Mouse (Mus musculus): ENCODE results near the gene Rnf208. TPM values are rescaled to one million over a fixed set of nuclear protein-coding genes. Genes with fewer than 3 reads are reported as not detected.

Gene Rnf208
- polyA plus RNA-seq, 2 experiments, result 13.0 to 14.8 TPM

DNA sequence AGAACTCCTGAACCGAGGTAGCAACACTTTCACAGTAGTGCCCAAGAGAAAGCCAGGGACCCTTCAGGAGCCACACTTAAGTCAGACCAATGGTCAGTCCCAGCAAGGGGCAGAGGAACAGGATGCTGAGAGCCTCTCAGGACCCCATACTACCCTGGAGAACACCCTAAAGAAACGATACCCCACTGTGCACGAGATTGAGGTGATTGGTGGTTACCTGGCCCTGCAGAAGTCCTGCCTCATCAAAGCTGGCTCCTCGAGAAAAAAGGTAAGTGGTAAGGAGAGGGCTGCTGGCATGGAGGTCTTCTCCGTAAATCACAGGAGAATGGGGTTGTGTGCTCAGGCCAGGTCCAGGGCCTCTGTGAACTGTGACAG lies 22.2 kb downstream of the Rnf208 start:
- ATAC-seq (ENCODE audit: low FRiP score, low read depth) (no peak), DNase-seq (ENCODE audit: low spot score) (no peak)
- H3K36me3 ChIP-seq (ENCODE audit: control insufficient read depth, insufficient read depth, low read length), result peaks cover 8% of the 10 kb centered on the region
- H3K27me3 ChIP-seq (ENCODE audit: control insufficient read depth, insufficient read depth, low read length), result peaks cover 13% of the 10 kb centered on the region; the same call in 1 of the 2 replicates
- H3K9me3 ChIP-seq (ENCODE audit: control insufficient read depth, low read length), result no peaks in the 10 kb centered on the region
- TF ChIP-seq POLR2A (IDR thresholded peaks at IDR 0.05; ENCODE audit: borderline replicate concordance, extremely low read depth, insufficient read depth, insufficient read length), result no peak
- no peak overlapping the region for H3K27ac ChIP-seq (replicated peaks; ENCODE audit: low read depth, low read length)
- H3K9ac ChIP-seq (ENCODE audit: low read depth, low read length, severe bottlenecking), result 0 out of 2 replicates have a peak overlapping the region, but pooled peaks have one; percentile 53
- WGBS, result 74% methylated on average over 5 of the region's 5 CpGs
- peak overlapping the region; percentile 99; the same call in 1 of the 2 replicates for H3K4me2 ChIP-seq (replicated peaks; ENCODE audit: low read depth, low read length, severe bottlenecking)
- H3K4me1 ChIP-seq (ENCODE audit: control insufficient read depth, insufficient read depth, low read length), result peaks cover 11% of the 10 kb centered on the region
- no peak overlapping the region for H3K4me3 ChIP-seq (replicated peaks; ENCODE audit: low read length)

DNA sequence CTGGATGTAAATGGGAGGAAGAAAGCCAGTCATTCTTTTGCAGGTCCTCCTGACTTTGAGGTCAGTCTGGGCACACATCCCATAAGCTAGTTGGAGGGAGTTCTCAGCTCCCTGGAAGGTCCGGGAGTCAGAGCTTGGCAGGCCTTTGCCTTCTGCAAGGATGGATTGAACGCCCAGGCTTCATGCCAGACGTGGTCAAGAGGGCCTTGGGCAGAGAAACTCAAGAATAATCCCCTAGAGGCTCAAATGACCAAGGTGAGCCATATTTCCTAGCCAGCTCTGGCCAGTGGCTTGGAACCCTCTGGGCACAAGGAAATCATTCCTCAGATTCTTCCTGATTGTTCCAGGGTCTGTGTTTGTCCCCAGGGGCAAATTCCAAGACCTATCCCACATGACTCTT lies 22.8 kb downstream of the Rnf208 start:
- peaks cover 14% of the 10 kb centered on the region for H3K36me3 ChIP-seq (ENCODE audit: control insufficient read depth, insufficient read depth, low read length)
- no peak overlapping the region for H3K27ac ChIP-seq (replicated peaks; ENCODE audit: low read depth, low read length)
- H3K27me3 ChIP-seq (ENCODE audit: control insufficient read depth, insufficient read depth, low read length), result peaks cover 13% of the 10 kb centered on the region; the same call in 1 of the 2 replicates
- no peaks in the 10 kb centered on the region for H3K9me3 ChIP-seq (ENCODE audit: control insufficient read depth, low read length)
- no peak for DNase-seq (ENCODE audit: low spot score)
- 72% methylated on average over 3 of the region's 3 CpGs for WGBS
- H3K4me3 ChIP-seq (replicated peaks; ENCODE audit: low read length), result no peak overlapping the region
- H3K9ac ChIP-seq (ENCODE audit: low read depth, low read length, severe bottlenecking), result no peak overlapping the region; the same call in 1 of the 2 replicates
- peaks cover 11% of the 10 kb centered on the region for H3K4me1 ChIP-seq (ENCODE audit: control insufficient read depth, insufficient read depth, low read length)
- TF ChIP-seq POLR2A (IDR thresholded peaks at IDR 0.05; ENCODE audit: borderline replicate concordance, extremely low read depth, insufficient read depth, insufficient read length), result no peak
- H3K4me2 ChIP-seq (replicated peaks; ENCODE audit: low read depth, low read length, severe bottlenecking), result no peak overlapping the region
- no peak for ATAC-seq (ENCODE audit: low FRiP score, low read depth)

DNA sequence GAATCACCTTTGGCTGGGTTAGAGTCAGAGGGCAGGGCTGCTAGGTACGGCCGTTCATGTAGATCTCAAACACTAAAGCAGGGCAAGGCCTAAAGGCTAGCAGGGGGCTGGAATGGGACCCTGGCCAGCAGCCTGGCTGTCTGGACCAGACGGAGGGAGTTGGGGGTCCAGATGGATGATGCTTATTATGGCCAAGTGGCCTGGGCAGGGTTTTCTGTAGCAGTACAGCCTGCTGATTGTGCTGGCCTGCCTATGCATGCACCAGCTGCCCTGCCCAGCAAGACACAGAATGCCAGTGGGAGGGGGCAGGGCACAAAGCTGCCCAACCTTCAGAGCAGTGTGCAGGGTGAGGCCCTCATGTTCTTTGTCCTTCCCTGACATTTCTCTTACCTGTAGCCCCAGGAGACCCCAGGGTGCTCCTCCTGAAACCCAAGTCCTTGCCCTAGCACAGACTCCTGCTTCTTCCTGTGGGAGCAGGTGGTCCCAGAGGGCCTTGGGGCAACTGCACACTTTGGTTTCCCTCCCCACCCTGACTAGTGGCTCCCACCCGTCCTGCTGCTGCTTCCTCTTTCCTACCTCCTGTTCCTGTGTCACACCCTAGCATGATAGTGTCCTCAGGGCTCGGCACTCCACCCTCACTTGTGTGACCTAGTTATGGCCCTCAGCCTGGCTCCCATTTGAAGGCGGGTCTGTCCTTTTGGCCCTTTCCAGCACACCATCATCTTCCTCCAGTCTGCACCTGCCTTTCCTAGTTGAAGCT lies 24.0 kb downstream of the Rnf208 start:
- 62% methylated on average over 6 of the region's 6 CpGs for WGBS
- Histone ChIP-seq H3K4me2 (replicated peaks; ENCODE audit: low read depth, low read length, severe bottlenecking) (no peak overlapping the region), H3K9ac (ENCODE audit: low read depth, low read length, severe bottlenecking) (no peak overlapping the region; the same call in 1 of the 2 replicates), H3K9me3 (ENCODE audit: control insufficient read depth, low read length) (no peaks in the 10 kb centered on the region), H3K4me1 (ENCODE audit: control insufficient read depth, insufficient read depth, low read length) (peaks cover 12% of the 10 kb centered on the region), H3K27ac (replicated peaks; ENCODE audit: low read depth, low read length) (no peak overlapping the region), H3K36me3 (ENCODE audit: control insufficient read depth, insufficient read depth, low read length) (peaks cover 26% of the 10 kb centered on the region), H3K27me3 (ENCODE audit: control insufficient read depth, insufficient read depth, low read length) (peaks cover 13% of the 10 kb centered on the region; the same call in 1 of the 2 replicates), H3K4me3 (replicated peaks; ENCODE audit: low read length) (no peak overlapping the region)
- ATAC-seq (ENCODE audit: low FRiP score, low read depth) (no peak), DNase-seq (ENCODE audit: low spot score) (no peak)
- TF ChIP-seq POLR2A (IDR thresholded peaks at IDR 0.05; ENCODE audit: borderline replicate concordance, extremely low read depth, insufficient read depth, insufficient read length), result no peak

- peaks cover 13% of the 10 kb centered on the region; the same call in 1 of the 2 replicates for H3K27me3 ChIP-seq (ENCODE audit: control insufficient read depth, insufficient read depth, low read length)
- WGBS, result 42% methylated on average over 2 of the region's 2 CpGs
- peaks cover 17% of the 10 kb centered on the region for H3K4me1 ChIP-seq (ENCODE audit: control insufficient read depth, insufficient read depth, low read length)
- no peak for TF ChIP-seq POLR2A (IDR thresholded peaks at IDR 0.05; ENCODE audit: borderline replicate concordance, extremely low read depth, insufficient read depth, insufficient read length)
- no peaks in the 10 kb centered on the region for H3K9me3 ChIP-seq (ENCODE audit: control insufficient read depth, low read length)
- no peak overlapping the region for H3K4me2 ChIP-seq (replicated peaks; ENCODE audit: low read depth, low read length, severe bottlenecking)
- ATAC-seq (ENCODE audit: low FRiP score, low read depth), result no peak
- H3K9ac ChIP-seq (ENCODE audit: low read depth, low read length, severe bottlenecking), result no peak overlapping the region
- H3K36me3 ChIP-seq (ENCODE audit: control insufficient read depth, insufficient read depth, low read length), result peaks cover 26% of the 10 kb centered on the region
- H3K27ac ChIP-seq (replicated peaks; ENCODE audit: low read depth, low read length), result no peak overlapping the region
- no peak overlapping the region for H3K4me3 ChIP-seq (replicated peaks; ENCODE audit: low read length)
- no peak for DNase-seq (ENCODE audit: low spot score)
Measured at GRCm38 (mm10) chr2:25266720-25267119, 24.7 kb downstream of the Rnf208 start.

GRCm38 (mm10) chr2:25267241-25267640 lies 25.2 kb downstream of the Rnf208 start:
- no peak for TF ChIP-seq POLR2A (IDR thresholded peaks at IDR 0.05; ENCODE audit: borderline replicate concordance, extremely low read depth, insufficient read depth, insufficient read length)
- no peak overlapping the region for H3K27ac ChIP-seq (replicated peaks; ENCODE audit: low read depth, low read length)
- DNase-seq (ENCODE audit: low spot score), result no peak
- H3K9me3 ChIP-seq (ENCODE audit: control insufficient read depth, low read length), result no peaks in the 10 kb centered on the region
- H3K4me2 ChIP-seq (replicated peaks; ENCODE audit: low read depth, low read length, severe bottlenecking), result no peak overlapping the region
- peaks cover 26% of the 10 kb centered on the region for H3K36me3 ChIP-seq (ENCODE audit: control insufficient read depth, insufficient read depth, low read length)
- no peak overlapping the region for H3K4me3 ChIP-seq (replicated peaks; ENCODE audit: low read length)
- H3K27me3 ChIP-seq (ENCODE audit: control insufficient read depth, insufficient read depth, low read length), result peaks cover 13% of the 10 kb centered on the region; the same call in 1 of the 2 replicates
- ATAC-seq (ENCODE audit: low FRiP score, low read depth), result no peak
- H3K9ac ChIP-seq (ENCODE audit: low read depth, low read length, severe bottlenecking), result no peak overlapping the region
- H3K4me1 ChIP-seq (ENCODE audit: control insufficient read depth, insufficient read depth, low read length), result peaks cover 17% of the 10 kb centered on the region

Data from limb, embryonic 14.5 days (tissue).